13 mouse cellular contexts compared by ENCODE assay signal in genomic region chr4:45442237-45442636, GRCm38 (mm10). TPM values are rescaled to one million over a fixed set of nuclear protein-coding genes. Genes with fewer than 3 reads are reported as not detected.
DNase-seq lines count a peak whose midpoint lies in the region; ATAC-seq and TF ChIP-seq lines count a peak whose summit lies in the region.
"Had no signal": no experiment of that assay in that cellular context is flagged by ENCODE, and none has a peak within 500 bp of the region (broad histone marks: within the 10 kb centered on the region; RNA-seq: fewer than 3 reads in every experiment).

No protein-coding gene starts in this region.

- no peak for DNase-seq in heart, postnatal 36 days
- DNase-seq in liver, embryonic 14.5 days (ENCODE audit: low read depth in 3 of 3, low spot score in 3 of 3), result no peak
- peak; percentile 29 for DNase-seq in MN1 (ENCODE audit: low spot score)
- DNase-seq in right cerebral cortex, postnatal 36 days (ENCODE audit: low spot score in 2 of 2), result no peak
- DNase-seq: adrenal gland, adult 8-10 months; cerebellum, adult 9-10 months; gastrocnemius, postnatal 36 days; midbrain, embryonic 14.5 days; thymus, postnatal 36 days had no signal

- no peak for ATAC-seq in heart, embryonic 12.5 days (ENCODE audit: insufficient number of reproducible peaks, low FRiP score)
- ATAC-seq in liver, embryonic 14.5 days (ENCODE audit: insufficient read depth), result no peak
- ATAC-seq in liver, embryonic 12.5 days, result no peak
- 0 out of 2 replicates have a peak, but pooled peaks have one; percentile 38 for ATAC-seq in megakaryocyte, adult 5-6 weeks (ENCODE audit: poor library complexity, severe bottlenecking)
- ATAC-seq: inflammation-experienced regulatory T-cells, adult 6 months had no signal

- peaks cover 24% of the 10 kb centered on the region for H3K36me3 ChIP-seq in heart, embryonic 12.5 days
- peaks cover 6% of the 10 kb centered on the region; the same call in 1 of the 2 replicates for H3K36me3 ChIP-seq in liver, embryonic 14.5 days (replicated peaks; ENCODE audit: control insufficient read depth, insufficient read depth, low read depth)
- H3K36me3 ChIP-seq in liver, embryonic 12.5 days, result peaks cover 94% of the 10 kb centered on the region

- intact Hi-C loops in heart, postnatal 36 days (cut with DNase I), result no loop called here

- peaks cover 93% of the 10 kb centered on the region for H3K4me1 ChIP-seq in heart, embryonic 12.5 days (replicated peaks)
- H3K4me1 ChIP-seq in liver, embryonic 14.5 days (replicated peaks; ENCODE audit: control insufficient read depth in 2 of 2, insufficient read depth in 2 of 2, low read length in 1 of 2), result no peaks in the 10 kb centered on the region
- H3K4me1 ChIP-seq in liver, embryonic 12.5 days, result peaks cover 7% of the 10 kb centered on the region; the same call in 1 of the 2 replicates

- H3K4me3 ChIP-seq in heart, embryonic 12.5 days, result no peak overlapping the region
- no peak overlapping the region for H3K4me3 ChIP-seq in liver, embryonic 14.5 days (ENCODE audit: insufficient read depth in 1 of 2, low read depth in 2 of 2, low read length in 2 of 2)
- H3K4me3 ChIP-seq in liver, embryonic 12.5 days, result no peak overlapping the region

- TF ChIP-seq CTCF in liver, embryonic 14.5 days (IDR thresholded peaks at IDR 0.05; ENCODE audit: low read depth), result peak; percentile 35

- H3K9ac ChIP-seq in heart, embryonic 12.5 days, result 0 out of 2 replicates have a peak overlapping the region, but pooled peaks have one; percentile 0
- H3K9ac ChIP-seq in liver, embryonic 14.5 days (replicated peaks), result no peak overlapping the region
- H3K9ac ChIP-seq in liver, embryonic 12.5 days, result no peak overlapping the region

- no peak for TF ChIP-seq EP300 in liver, embryonic 14.5 days (IDR thresholded peaks at IDR 0.05; ENCODE audit: low read depth)

- no peak overlapping the region for H3K4me2 ChIP-seq in heart, embryonic 12.5 days
- H3K4me2 ChIP-seq in liver, embryonic 14.5 days (ENCODE audit: low read depth), result no peak overlapping the region
- no peak overlapping the region for H3K4me2 ChIP-seq in liver, embryonic 12.5 days

- WGBS in heart, embryonic 12.5 days, result 59% methylated on average over 3 of the region's 3 CpGs
- 71% methylated on average over 3 of the region's 3 CpGs for WGBS in liver, embryonic 14.5 days (ENCODE audit: insufficient replicate concordance)
- 60% methylated on average over 3 of the region's 3 CpGs for WGBS in liver, embryonic 12.5 days (ENCODE audit: insufficient replicate concordance)

- H3K27me3 ChIP-seq in heart, embryonic 12.5 days (replicated peaks), result no peaks in the 10 kb centered on the region; the same call in none of the 2 replicates
- H3K27me3 ChIP-seq in liver, embryonic 14.5 days (ENCODE audit: control insufficient read depth, insufficient read depth, low read length), result no peaks in the 10 kb centered on the region
- no peaks in the 10 kb centered on the region for H3K27me3 ChIP-seq in liver, embryonic 12.5 days (replicated peaks)

- H3K9me3 ChIP-seq in heart, embryonic 12.5 days (replicated peaks), result no peaks in the 10 kb centered on the region
- H3K9me3 ChIP-seq in liver, embryonic 14.5 days (ENCODE audit: control insufficient read depth, low read length), result no peaks in the 10 kb centered on the region
- no peaks in the 10 kb centered on the region for H3K9me3 ChIP-seq in liver, embryonic 12.5 days (replicated peaks)

- no peak overlapping the region for H3K27ac ChIP-seq in heart, embryonic 12.5 days (ENCODE audit: poor library complexity, severe bottlenecking)
- H3K27ac ChIP-seq in liver, embryonic 14.5 days, result no peak overlapping the region
- no peak overlapping the region for H3K27ac ChIP-seq in liver, embryonic 12.5 days

RNA-seq across cellular contexts. Expression of gene Slc25a51, which starts 33.7 kb away (rescaled TPM):
- polyA plus RNA-seq in heart, embryonic 12.5 days (2016; fragmentation: Nextera tagmentation; extraction: Ambion mirVana), result 73.4 and 75.6 TPM in 2 replicates
- 100 to 1,000 TPM; 107 to 111 TPM for total RNA-seq in heart, postnatal 36 days (2021)
- polyA plus RNA-seq in liver, embryonic 14.5 days (2012; rRNA removed), result 54.1 and 65.5 TPM in 2 replicates
- polyA plus RNA-seq in liver, embryonic 14.5 days (2014; fragmentation: Nextera tagmentation; extraction: Ambion mirVana), result 53.4 and 58.3 TPM in 2 replicates
- 81.0 and 81.3 TPM in 2 replicates for polyA plus RNA-seq in liver, embryonic 12.5 days (2016; fragmentation: Nextera tagmentation; extraction: Ambion mirVana)
- 29.2 and 29.3 TPM in 2 replicates for total RNA-seq in megakaryocyte, adult 5-6 weeks (2015)
- 21.5 and 26.1 TPM in 2 replicates for total RNA-seq in megakaryocyte, adult 5-6 weeks (2017)
